Mouse (Mus musculus) urinary bladder, adult 18-20 months (tissue): ENCODE results near the gene Slc29a3.

Experiments
- DNase-seq, 2 experiments: peaks; one replicate each; pipeline ENCODE4 v3.0.0; 2022; ENCODE audit warnings: low spot score in 2 of 2, mixed read lengths in 2 of 2

Slc29a3 gene

DNA sequence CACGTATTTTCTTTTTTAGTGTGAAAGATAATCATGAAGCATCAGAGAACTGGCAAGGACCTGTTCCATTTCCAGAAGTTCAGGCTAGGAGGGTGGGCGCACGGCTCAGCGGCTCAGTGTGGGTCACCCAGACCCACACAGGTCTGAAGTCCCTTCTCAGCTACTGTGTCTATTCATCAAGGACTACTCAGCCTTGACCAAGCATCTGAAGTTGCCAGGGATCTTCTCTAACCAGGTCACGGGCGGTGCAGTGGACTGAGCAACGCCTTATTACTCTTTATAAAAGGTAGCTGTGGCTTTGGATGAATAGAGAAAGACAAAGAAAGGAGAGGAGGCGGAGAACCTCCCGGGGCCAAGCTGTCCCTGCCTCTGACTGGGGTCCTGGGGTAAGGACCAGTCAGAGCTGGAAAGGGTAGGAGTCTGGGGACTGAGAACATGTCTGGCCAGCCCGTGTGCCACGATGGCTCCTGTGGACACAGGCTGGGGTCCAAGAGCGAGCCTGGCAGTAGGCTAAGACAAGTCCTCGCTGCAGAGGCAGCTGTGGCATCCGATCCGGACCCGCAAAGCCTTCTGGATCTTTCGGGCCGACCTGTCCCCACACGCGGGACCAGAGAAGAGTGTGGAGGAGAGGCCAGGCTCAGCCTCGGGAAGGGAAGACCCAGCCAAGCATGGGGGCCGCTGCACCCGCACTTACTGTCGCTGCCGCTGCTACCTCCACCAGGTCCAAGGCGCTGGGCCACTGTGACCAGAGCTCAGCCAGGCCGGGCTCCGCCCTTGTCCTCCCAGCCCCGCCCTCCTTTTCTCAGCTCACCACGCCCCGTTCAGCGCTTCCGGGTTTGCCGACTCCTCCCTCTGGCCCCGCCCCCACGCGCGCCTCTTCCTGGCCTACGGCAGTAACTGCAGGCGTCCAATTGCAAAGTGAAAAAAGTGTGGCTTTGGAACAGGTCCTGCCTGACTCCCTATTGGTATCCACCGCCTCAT, at the start of gene Slc29a3:
Gene Slc29a3, minus strand, starts transcription at position 755 of the 981 bp plus-strand sequence.
- peak; percentile 96 to 97 for DNase-seq

DNA sequence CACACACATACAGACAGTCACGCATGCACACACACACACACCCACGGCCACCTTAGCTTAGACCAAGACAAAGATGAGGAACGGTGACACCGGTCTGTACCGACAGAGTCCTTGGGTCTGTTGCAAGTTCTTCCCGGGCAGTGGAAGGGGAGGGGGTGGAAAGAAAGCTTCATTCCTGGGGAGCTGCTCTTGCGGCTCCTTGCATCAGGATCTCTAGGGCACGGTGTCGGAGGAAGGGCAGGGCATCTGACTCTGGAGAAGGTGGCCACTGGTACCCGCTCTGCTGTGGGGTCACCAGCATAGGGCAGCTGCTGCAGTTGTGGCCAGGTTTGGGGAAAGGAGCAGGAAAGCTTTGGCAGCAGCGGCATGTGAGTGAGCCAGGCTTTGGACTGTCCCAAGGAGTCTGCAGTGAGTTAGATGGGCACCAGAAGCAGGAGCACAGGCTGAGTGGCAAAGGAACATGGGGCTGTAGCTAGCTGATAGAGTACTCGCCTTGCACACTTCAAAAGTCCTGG, 49.4 kb upstream of the Slc29a3 start:
- DNase-seq, result no peak

DNA sequence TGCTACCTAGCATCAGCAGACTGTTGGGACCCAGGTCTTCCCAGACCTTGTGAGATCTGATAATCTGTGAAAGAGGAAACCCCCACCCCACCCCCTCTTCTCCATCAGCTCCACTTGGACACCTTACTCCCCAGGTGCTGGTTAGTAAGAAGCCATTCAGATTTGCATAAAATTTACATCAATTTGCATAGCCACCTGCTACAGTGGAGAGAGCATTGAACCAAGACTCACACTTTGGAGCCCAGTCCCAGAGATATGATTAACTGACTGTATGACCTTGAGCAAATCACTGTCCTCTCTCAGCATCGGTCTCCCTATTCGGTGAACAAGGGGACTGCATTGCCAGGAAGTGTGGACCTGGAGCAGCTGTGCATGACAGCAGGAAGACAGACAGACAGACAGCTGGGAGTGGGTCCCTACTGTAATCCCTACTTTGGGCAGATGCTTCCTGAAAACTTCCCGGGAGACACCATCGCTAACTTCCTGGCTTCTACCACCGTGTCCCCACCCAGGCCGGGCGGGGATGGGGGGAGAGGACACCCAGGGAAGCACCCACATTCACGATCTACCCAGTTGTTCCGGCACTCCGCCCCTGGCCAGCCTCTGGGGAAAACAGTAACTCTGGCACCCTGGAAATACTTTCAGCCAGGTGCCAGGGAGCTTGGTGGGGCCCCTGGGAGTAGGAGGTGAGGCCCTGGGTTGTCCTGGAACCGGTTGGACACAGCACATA, 48.7 kb upstream of the Slc29a3 start:
- DNase-seq, result no peak

DNA sequence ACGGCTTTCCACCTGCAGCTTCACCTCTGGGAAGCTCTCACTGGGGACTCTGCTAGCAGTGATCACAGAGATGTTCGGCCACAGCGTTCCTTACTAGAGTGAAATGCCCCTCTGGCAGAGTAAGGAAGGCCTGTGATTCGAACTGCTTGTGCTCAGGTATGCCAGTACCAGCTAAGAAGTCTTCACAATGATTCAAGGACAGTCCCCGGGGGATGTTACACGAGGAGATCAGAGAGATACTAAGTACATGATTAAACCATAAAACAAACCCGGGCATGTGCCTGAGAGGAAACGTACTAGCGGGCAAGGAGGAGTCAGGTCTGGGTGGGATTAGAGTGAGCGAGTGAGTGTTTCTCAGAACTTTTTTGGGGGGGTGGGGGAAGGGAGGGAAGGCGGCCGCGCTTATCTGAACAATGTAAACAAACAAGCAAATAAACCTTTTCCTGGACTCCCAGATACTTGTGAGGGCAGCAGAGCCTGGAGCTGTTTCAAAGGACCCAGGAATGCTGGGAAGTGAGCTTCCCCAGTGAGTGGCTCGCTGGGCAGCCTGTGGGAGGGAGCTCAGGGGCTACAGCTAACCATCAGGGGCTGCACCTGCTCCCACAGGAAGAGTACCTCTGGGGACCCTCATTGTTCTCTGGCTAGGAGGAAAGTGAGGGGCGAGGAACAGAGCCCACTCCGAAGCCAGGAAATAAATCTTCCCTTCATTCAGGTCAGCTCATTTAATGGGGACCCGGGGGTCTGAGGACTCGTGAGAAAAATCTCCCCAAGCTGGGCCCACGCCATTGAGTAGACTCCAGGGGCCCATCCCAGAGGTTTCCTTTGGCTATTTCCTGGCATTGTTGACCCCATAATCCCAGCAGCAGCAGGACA, 47.9 kb upstream of the Slc29a3 start:
- no peak for DNase-seq

DNA sequence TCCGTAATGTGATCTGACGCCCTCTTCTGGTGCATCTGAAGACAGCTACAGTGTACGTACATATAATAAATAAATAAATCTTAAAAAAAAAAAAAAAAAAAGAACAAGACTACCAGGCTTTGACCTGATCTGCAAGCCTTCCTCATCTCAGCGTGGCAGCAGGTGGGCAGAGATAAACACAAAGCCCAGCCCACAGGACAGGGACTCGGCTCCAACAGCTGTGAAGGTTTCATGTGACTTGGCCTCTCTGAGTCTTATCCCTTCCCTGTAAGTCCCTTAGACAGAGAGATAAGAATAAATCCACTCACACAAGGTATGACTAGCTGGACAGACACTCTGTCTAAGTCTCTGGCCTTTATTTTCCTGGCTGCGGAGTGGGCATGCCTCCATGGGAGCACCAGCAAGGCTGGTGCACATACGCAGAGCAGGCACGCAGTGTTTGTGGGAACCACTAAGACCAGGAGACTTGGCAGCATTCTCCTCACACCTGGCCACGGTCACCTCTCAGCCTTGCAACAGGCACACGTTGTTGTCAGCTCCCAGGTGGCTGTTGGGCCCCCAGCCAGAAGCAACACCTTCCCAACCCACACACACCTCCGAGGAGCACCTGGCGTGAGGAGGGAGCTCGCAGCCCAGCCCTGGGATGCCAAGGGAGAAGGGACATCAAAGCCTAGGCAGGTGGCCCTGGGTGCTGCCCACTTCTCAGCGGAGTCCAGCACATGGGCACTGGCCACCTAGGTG, 45.3 kb upstream of the Slc29a3 start:
- DNase-seq, result no peak

DNA sequence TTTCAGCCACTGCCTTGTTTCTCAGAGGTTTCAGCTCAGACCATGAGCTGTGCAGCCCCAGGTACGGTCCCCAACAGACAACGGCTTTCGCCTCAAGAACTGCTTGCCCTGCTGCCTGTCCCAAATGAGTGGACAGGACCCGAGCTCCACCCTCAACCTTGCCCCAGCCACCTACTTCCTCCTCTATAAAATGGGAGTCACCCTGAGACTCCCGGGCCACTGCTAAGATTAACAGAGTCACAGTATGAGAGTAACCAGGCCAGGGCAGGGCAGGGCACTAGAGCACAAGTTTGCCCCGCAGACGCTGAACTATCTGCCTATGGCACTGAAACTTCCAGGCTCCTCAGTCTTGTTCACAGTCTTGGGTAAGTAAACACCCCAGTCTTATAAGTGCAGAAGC, 43.9 kb upstream of the Slc29a3 start:
- DNase-seq, result no peak

DNA sequence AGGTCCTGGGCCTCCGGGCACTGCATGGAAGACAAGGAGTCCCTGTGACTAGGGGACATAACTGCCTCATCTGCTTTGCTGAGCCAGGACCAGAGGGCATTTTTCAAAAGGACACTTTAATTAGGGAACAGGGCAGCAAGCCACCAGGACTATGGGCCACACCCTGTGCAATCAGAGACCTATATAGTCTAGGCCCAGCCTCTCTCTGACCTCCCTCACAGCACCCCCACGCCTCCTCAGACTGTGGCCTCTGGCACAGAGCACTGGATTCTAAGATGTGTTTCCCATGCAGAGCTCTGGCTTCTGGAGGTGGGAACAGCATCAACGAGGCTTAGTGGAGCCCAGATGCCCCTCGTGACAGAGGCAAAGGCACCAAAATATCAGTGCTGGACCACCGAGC, 43.4 kb upstream of the Slc29a3 start:
- no peak for DNase-seq

DNA sequence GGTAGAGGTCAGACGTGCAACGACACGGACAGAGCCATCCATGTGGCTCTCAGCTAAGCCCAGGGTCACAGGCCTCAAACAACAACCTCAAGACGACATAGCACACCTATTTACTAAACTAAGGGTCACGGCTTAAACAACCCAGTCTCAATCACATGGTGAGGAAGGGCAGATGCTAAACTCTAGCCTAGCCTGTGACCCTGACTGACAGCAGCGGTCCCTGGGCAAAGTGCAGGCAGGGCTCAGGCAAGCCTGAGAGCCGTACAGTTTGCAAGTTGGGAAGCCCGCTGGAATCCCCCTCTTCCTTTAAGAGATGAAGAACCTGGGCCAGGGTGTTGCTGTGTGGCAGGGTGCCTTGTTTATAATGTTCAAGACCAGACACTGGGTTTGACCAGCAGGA, 42.2 kb upstream of the Slc29a3 start:
- no peak for DNase-seq

DNA sequence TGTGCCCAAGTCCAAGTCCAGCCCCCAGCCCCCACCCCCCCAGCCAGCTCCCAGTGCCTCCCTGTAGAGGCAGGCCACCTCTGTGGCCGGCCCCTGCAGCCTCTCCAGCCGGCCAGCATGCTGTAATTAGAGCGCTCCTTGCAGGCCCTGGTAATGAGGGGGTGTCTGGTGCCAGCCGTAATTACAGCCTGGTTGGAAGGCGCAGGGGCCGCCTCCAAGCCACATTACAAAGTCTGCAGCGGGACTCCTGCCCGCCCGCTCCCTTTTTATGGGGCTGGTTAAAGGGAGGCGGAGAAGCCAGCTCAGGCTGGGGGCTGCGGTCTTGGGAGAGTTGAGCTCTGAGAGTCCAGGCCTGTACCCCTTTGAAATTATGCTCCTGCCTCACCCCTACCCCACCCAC, 41.8 kb upstream of the Slc29a3 start:
- no peak for DNase-seq

DNA sequence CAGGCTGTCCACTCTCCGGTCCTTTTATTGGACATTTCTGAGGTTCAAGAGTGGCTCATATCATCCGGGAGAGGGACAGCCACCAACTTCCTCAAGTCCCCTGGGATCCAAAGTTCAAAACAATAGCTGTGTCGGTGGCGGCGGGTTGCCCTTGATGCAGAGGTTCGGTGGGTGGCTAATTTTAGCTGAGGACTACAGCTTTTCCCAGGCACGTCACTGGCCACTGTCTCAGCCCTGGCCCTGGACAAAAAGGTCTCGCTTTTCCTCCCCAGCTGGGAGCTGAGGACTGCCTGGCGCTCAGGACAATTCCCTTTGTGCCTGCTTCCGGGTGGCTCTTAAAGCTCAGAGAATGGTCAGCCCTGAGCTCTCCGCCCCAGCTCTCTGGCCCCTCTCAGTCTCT, 40.2 kb upstream of the Slc29a3 start:
- DNase-seq, result no peak

DNA sequence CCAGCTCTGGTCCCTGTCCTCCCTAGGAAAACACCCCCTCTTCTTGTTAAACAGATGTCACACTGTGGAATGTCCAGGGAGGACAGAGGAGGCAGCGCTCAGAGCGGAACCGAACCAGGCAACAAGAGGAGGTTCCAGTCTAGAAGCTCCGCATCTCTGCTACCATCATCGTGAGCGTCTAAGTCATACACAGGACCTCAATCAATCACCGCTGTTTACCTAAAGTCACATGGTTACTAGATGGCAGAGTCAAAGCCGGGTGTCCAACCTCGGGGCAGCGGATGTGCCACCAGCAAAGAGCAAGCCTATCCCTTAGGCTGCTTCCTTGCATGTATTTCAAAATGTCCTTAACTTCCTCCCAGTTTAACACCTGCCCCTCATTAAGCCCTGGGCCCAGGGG, 39.8 kb upstream of the Slc29a3 start:
- no peak for DNase-seq

DNA sequence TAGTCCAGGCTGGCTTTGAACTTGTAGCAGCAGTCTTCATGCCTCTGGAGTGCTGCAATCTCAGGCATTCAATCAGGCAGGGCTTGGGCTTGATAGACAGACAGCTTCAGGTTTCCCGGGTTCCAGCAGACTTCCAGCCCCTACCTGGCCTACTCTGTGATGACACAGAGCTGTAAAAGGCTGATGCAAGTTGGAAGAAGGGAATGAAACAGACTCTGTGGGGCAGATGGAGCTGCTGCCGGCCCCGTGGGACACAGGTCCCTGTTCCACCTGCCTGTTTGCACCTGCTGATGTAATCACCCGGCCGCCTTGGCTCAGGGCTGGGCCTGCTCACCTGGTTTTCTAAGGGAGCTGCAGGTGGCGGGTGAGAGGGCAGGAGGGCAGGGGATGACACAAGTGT, 38.3 kb upstream of the Slc29a3 start:
- no peak for DNase-seq

DNA sequence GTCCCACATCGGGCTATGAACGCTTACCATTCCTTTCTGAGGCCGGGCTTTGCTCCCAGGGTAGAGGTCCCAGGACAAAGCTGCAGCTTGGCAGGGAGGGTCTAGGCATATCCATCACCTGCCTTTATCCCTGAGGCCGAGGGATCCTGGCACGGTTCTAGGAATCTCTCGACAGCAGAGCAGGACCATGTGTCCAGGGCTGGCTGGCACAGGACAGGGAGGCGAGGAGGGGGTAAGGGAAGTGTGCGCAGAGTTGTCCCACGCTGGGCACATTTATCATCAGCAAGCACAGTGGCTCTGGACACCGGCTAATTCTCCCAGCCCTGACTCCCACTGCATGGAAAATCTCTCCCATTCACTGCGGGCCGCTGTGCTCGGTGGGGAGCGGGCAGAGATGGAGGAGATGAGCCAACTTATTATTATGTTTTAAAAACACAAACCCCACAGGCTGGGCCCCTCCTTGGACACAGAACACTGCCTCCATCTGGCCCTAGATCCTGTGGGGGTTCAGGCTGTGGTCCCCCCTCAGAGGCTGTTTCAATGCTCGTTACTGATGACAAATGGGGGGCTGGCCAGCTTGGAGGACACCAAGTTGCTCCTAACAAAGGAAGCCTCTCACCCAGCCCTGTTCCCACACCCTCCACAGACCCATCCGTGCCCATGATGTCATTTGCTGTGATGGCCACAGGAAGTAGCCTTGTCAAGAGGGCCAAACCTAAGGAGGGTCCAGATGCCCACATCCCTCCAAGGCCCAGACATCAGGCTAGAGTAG, 34.9 kb upstream of the Slc29a3 start:
- DNase-seq, result no peak

DNA sequence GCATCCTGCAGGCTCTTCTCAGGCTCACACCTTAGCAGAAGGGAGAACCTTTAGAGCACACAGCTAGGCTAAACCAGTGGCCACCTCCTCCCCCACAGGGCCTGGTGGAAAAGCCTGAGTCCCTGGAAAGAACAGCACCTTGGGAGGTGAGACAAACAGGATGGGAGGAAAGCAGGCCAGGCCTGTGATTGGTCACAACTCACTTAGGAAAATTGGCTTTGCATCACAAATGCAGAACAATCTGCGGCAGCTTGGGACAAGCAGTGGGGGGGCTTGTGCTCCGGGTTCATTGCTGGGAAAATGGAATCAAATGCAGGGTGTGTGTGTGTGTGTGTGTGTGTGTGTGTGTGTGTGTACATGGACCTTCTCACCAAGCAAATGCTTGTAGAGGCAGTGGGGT, 31.0 kb upstream of the Slc29a3 start:
- no peak for DNase-seq

DNA sequence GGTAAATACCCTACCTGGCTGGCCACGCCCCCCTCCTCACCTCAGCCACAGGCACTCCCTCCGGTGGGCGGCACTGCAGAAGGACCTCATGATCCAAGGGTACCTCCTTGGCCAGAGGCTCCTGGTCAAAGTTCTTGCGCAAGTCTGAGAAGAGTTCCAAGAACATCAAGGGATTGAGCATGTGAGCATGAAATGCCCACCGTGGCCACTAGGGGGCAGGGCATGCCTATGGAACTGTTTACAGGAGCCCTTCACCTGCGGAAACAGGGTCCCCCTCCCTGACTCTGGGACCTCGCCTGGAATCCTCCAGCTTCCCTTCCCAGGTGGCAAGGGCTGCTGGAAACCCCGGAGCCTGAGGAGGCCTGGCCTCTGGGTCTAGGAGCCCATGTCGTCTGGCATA, 27.0 kb upstream of the Slc29a3 start:
- peak; percentile 66 to 75 for DNase-seq

DNA sequence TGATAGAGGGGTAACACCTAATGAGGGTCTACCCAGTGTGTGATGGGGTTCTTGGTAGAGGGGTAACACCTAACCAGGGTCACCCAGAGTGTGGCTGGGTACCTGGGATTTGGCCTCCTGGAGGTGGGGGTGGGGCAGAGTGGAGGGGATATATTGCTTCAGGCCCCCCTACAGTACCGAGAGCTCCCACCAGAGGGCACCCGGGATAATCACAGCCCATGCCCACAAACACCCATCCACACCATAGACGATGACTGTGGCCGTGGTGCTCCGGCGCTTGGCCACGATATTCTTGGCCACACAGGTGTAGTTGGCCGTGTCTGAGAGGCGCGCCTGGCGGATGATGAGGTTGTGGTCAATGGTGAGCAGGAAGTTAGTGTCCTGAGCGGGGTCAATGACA, 25.9 kb upstream of the Slc29a3 start:
- DNase-seq, result no peak

DNA sequence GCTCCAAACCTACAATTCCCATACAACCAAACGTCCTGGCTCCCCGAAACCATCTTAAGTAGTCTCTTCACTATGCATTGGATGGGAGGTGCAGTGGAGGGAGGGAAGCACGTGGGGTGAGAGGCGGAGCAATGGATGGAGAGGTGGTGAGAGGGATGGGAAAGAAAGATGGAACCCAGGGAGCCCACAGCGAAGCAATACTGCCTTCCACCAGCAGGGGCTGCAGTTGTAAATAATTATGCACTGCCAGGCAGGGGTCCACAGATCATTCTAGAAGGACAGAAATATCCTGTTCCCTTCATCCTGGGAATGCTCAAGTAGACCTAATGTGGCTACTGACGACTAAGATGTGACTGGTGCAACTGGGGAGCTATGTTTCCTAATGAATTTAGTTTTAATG, 22.9 kb upstream of the Slc29a3 start:
- no peak for DNase-seq

DNA sequence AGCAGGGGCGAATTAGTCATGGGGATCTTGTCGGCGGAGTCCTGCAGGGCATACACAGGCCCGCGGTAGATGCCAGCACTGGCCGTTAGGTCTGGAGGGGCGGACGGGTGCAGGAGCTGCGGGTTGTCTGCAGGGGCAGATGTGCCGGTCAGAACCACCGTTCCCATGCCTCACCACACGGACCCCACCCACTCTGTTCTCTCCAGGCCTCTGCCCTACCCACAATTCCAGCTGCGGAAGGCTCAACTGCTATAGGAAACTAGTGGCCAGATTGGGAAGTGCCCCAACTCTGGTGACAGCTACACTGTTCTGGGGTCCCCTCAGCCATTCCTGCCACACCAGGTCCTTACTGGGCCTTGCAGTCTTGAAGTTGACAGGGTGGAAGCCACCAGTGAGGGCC, 22.0 kb upstream of the Slc29a3 start:
- no peak for DNase-seq

DNA sequence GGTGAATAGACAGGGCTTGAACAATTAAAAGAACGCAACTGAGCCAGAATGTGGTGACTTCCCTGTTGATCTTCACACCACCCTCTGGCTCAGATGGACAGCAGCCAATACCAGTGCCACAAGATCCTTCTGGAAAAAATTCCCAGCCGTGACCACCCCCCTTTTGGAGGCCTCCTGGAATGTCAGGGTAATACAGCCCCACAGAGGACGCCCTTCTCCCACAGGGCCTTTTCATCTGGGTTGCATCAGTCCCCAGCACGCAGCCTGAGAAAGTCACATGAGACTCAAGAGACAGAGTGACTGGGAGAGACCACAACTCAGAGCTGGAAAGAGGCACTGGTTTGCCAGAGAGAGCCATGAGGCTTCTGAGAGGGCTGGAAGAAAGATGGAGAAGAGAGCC, 18.3 kb upstream of the Slc29a3 start:
- no peak for DNase-seq

DNA sequence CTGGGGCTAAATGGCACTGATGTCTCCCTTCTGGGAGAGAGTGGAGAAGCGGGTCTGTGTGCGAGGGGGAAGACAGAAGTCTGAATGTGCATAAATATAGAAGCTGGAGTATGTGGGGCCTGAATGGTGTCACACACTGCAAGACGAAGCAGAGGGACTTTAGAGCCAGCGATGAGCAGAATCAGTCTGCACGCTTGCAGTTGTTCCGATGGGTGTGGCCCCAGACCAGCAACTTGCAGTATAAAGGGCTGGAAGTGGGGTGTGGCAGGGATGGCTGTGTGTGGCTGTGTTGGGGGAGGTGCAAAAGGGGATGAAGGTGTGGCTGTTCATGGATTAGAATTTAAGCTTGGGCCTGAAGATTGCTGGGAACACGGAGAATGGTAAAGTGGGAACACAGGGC, 16.0 kb upstream of the Slc29a3 start:
- DNase-seq, result no peak
